Mouse (Mus musculus) MEL (cell line): ENCODE measurements around the gene Gdpd3. TPM values are rescaled to one million over a fixed set of nuclear protein-coding genes. Genes with fewer than 3 reads are reported as not detected.

ENCODE experiments used
- DNase-seq: peaks from one replicate; pipeline ENCODE4 v3.0.0; 2011; ENCODE audit warnings: low read depth, low spot score
- H3K27ac ChIP-seq: 2 replicates; pipeline ENCODE4 v1.5.1; 2012; ENCODE audit warnings: low read depth, mild to moderate bottlenecking, control low read depth, low read length, moderate library complexity; ENCODE audit not compliant: control insufficient read depth
- H3K27me3 ChIP-seq, 2 experiments: fragments of 150-350 bp in 1 of 2; sonication (generic) in 1 of 2; 2 replicates each; pipeline ENCODE4 v1.6.1; 2012; ENCODE audit warnings: low read length in 2 of 2, mild to moderate bottlenecking in 2 of 2, improper control_type of control experiment in 1 of 2, moderate library complexity in 1 of 2; ENCODE audit not compliant: insufficient read depth in 2 of 2, control insufficient read depth in 1 of 2
- H3K36me3 ChIP-seq, 2 experiments: 2 replicates each; pipeline ENCODE4 v1.6.1; 2012 to 2014; ENCODE audit warnings: low read length in 2 of 2, improper control_type of control experiment in 1 of 2, inconsistent platforms in 1 of 2, mild to moderate bottlenecking in 1 of 2; ENCODE audit not compliant: insufficient read depth in 2 of 2, control insufficient read depth in 1 of 2
- H3K4me1 ChIP-seq, 2 experiments: fragments of 150-350 bp in 1 of 2; sonication (generic) in 1 of 2; 2 replicates each; pipeline ENCODE4 v1.6.1; 2012; ENCODE audit warnings: low read length in 2 of 2, improper control_type of control experiment in 1 of 2, mild to moderate bottlenecking in 1 of 2; ENCODE audit not compliant: insufficient read depth in 2 of 2, control insufficient read depth in 1 of 2
- H3K4me3 ChIP-seq, 2 experiments: fragments of 150-350 bp in 1 of 2; sonication (generic) in 1 of 2; 2 replicates each; pipeline ENCODE4 v1.5.1; 2012; ENCODE audit warnings: low read depth in 2 of 2, low read length in 2 of 2, mild to moderate bottlenecking in 2 of 2, moderate library complexity in 2 of 2, control low read depth in 1 of 2, improper control_type of control experiment in 1 of 2; ENCODE audit not compliant: control insufficient read depth in 1 of 2, insufficient read depth in 1 of 2
- H3K79me2 ChIP-seq: 2 replicates; pipeline ENCODE4 v1.6.1; 2012; ENCODE audit warnings: mild to moderate bottlenecking, low read length, moderate library complexity; ENCODE audit not compliant: control insufficient read depth, poor library complexity, insufficient read depth
- H3K9ac ChIP-seq: 2 replicates; pipeline ENCODE4 v1.6.1; 2012; ENCODE audit warnings: low read depth, mild to moderate bottlenecking, control low read depth, low read length, moderate library complexity; ENCODE audit not compliant: control insufficient read depth, poor library complexity, severe bottlenecking
- H3K9me3 ChIP-seq: fragments of 150-350 bp; sonication (generic); replicated peaks from 2 replicates; pipeline ENCODE4 v1.6.1; 2012; ENCODE audit warnings: mild to moderate bottlenecking, low read length, improper control_type of control experiment, moderate library complexity; ENCODE audit not compliant: insufficient read depth
- BHLHE40 ChIP-seq: IDR thresholded peaks from 2 replicates; pipeline ENCODE4 v1.6.1; 2012; ENCODE audit warnings: low read depth, mild to moderate bottlenecking, inconsistent platforms, low read length, improper control_type of control experiment, borderline replicate concordance
- CHD1 ChIP-seq: IDR thresholded peaks from 2 replicates; pipeline ENCODE4 v1.6.1; 2012; ENCODE audit warnings: low read depth, mild to moderate bottlenecking, inconsistent platforms, low read length, improper control_type of control experiment
- CHD2 ChIP-seq: IDR thresholded peaks from 2 replicates; pipeline ENCODE4 v1.6.1; 2011; ENCODE audit warnings: low read length, improper control_type of control experiment
- CTCF ChIP-seq, 3 experiments: IDR thresholded peaks in 2 of 3; conservative IDR thresholded peaks in 1 of 3; 2 replicates each; pipeline ENCODE4 v1.5.1; 2011 to 2012; ENCODE audit warnings: low read length in 3 of 3, low read depth in 2 of 3, mild to moderate bottlenecking in 2 of 3, improper control_type of control experiment in 1 of 3, inconsistent platforms in 1 of 3, mixed read lengths in 1 of 3, moderate library complexity in 1 of 3; ENCODE audit not compliant: control insufficient read depth in 1 of 3, insufficient read depth in 1 of 3, poor library complexity in 1 of 3, severe bottlenecking in 1 of 3
- E2F4 ChIP-seq: IDR thresholded peaks from 2 replicates; pipeline ENCODE4 v1.6.1; 2011; ENCODE audit warnings: low read depth, low read length, improper control_type of control experiment, borderline replicate concordance
- ELF1 ChIP-seq: IDR thresholded peaks from 2 replicates; pipeline ENCODE4 v1.6.1; 2014; ENCODE audit warnings: low read depth, mild to moderate bottlenecking, inconsistent platforms, low read length, improper control_type of control experiment, moderate library complexity
- ETS1 ChIP-seq: IDR thresholded peaks from 2 replicates; pipeline ENCODE4 v1.6.1; 2012; ENCODE audit warnings: low read depth, mild to moderate bottlenecking, inconsistent platforms, low read length, improper control_type of control experiment, moderate library complexity
- GABPA ChIP-seq: IDR thresholded peaks from 2 replicates; pipeline ENCODE4 v1.6.1; 2012; ENCODE audit warnings: low read depth, mild to moderate bottlenecking, inconsistent platforms, low read length, improper control_type of control experiment, moderate library complexity
- GATA1 ChIP-seq: IDR thresholded peaks from 2 replicates; pipeline ENCODE4 v1.6.1; 2011; ENCODE audit warnings: low read depth, low read length, improper control_type of control experiment
- HCFC1 ChIP-seq: IDR thresholded peaks from 2 replicates; pipeline ENCODE4 v1.6.1; 2012; ENCODE audit warnings: low read depth, mild to moderate bottlenecking, inconsistent platforms, low read length, improper control_type of control experiment, moderate library complexity
- JUND ChIP-seq: IDR thresholded peaks from 2 replicates; pipeline ENCODE4 v1.6.1; 2011; ENCODE audit warnings: low read depth, mild to moderate bottlenecking, improper control_type of control experiment, low read length
- KAT2A ChIP-seq: conservative IDR thresholded peaks from 2 replicates; pipeline ENCODE4 v1.6.1; 2012; ENCODE audit warnings: low read depth, low read length, improper control_type of control experiment, inconsistent platforms
- MAFK ChIP-seq: IDR thresholded peaks from 2 replicates; pipeline ENCODE4 v1.6.1; 2011; ENCODE audit warnings: low read depth, mild to moderate bottlenecking, low read length, improper control_type of control experiment, borderline replicate concordance
- MAX ChIP-seq: IDR thresholded peaks from 2 replicates; pipeline ENCODE4 v1.6.1; 2011; ENCODE audit warnings: low read length, improper control_type of control experiment
- MEF2A ChIP-seq: IDR thresholded peaks from 2 replicates; pipeline ENCODE4 v1.6.1; 2014; ENCODE audit warnings: low read depth, mild to moderate bottlenecking, inconsistent platforms, low read length, improper control_type of control experiment; ENCODE audit not compliant: poor library complexity, insufficient replicate concordance, severe bottlenecking; ENCODE audit errors: extremely low read depth
- MYB ChIP-seq: IDR thresholded peaks from 2 replicates; pipeline ENCODE4 v1.6.1; 2011; ENCODE audit warnings: mild to moderate bottlenecking, low read depth, low read length, improper control_type of control experiment
- MYC ChIP-seq: IDR thresholded peaks from 2 replicates; pipeline ENCODE4 v1.6.1; 2011; ENCODE audit warnings: low read depth, mild to moderate bottlenecking, low read length, improper control_type of control experiment, moderate library complexity
- NELFE ChIP-seq: IDR thresholded peaks from 2 replicates; pipeline ENCODE4 v1.6.1; 2011; ENCODE audit warnings: low read depth, low read length, improper control_type of control experiment
- NRF1 ChIP-seq: IDR thresholded peaks from 2 replicates; pipeline ENCODE4 v1.6.1; 2014; ENCODE audit warnings: low read depth, mild to moderate bottlenecking, inconsistent platforms, low read length, improper control_type of control experiment, moderate library complexity; ENCODE audit not compliant: poor library complexity, insufficient read depth, severe bottlenecking
- POLR2A ChIP-seq, 2 experiments: IDR thresholded peaks; 2 replicates each; pipeline ENCODE4 v1.6.1; 2011 to 2012; ENCODE audit warnings: low read length in 2 of 2, mild to moderate bottlenecking in 2 of 2, control low read depth in 1 of 2, improper control_type of control experiment in 1 of 2, low read depth in 1 of 2, moderate library complexity in 1 of 2; ENCODE audit not compliant: control insufficient read depth in 1 of 2, insufficient read depth in 1 of 2, poor library complexity in 1 of 2
- POLR2AphosphoS2 ChIP-seq: IDR thresholded peaks from 2 replicates; pipeline ENCODE4 v1.6.1; 2011; ENCODE audit warnings: low read length, improper control_type of control experiment
- POLR2AphosphoS5 ChIP-seq: IDR thresholded peaks from 2 replicates; pipeline ENCODE4 v1.6.1; 2012; ENCODE audit warnings: low read depth, borderline replicate concordance, mild to moderate bottlenecking, inconsistent platforms, low read length, moderate library complexity, mixed read lengths
- RAD21 ChIP-seq: IDR thresholded peaks from 2 replicates; pipeline ENCODE4 v1.6.1; 2011; ENCODE audit warnings: mild to moderate bottlenecking, low read depth, low read length, improper control_type of control experiment
- RCOR1 ChIP-seq: IDR thresholded peaks from 2 replicates; pipeline ENCODE4 v1.6.1; 2012; ENCODE audit warnings: low read depth, mild to moderate bottlenecking, inconsistent platforms, low read length, improper control_type of control experiment
- SIN3A ChIP-seq: IDR thresholded peaks from 2 replicates; pipeline ENCODE4 v1.6.1; 2012; ENCODE audit warnings: low read length, improper control_type of control experiment, inconsistent platforms
- SMC3 ChIP-seq: IDR thresholded peaks from 2 replicates; pipeline ENCODE4 v1.6.1; 2011; ENCODE audit warnings: low read depth, low read length, improper control_type of control experiment
- TAL1 ChIP-seq: IDR thresholded peaks from 2 replicates; pipeline ENCODE4 v1.6.1; 2012; ENCODE audit warnings: mild to moderate bottlenecking, inconsistent platforms, low read length, moderate library complexity, mixed read lengths
- TBP ChIP-seq: IDR thresholded peaks from 2 replicates; pipeline ENCODE4 v1.8.0; 2011; ENCODE audit warnings: low read depth, low read length, improper control_type of control experiment
- UBTF ChIP-seq: IDR thresholded peaks from 2 replicates; pipeline ENCODE4 v1.6.1; 2012; ENCODE audit warnings: low read depth, mild to moderate bottlenecking, inconsistent platforms, low read length, improper control_type of control experiment, moderate library complexity, borderline replicate concordance; ENCODE audit not compliant: insufficient read depth
- USF1 ChIP-seq: IDR thresholded peaks from 2 replicates; pipeline ENCODE4 v1.6.1; 2014; ENCODE audit warnings: low read depth, mild to moderate bottlenecking, inconsistent platforms, low read length, improper control_type of control experiment, moderate library complexity
- USF2 ChIP-seq, 2 experiments: IDR thresholded peaks; 2 replicates each; pipeline ENCODE4 v1.6.1; 2011 to 2012; ENCODE audit warnings: improper control_type of control experiment in 2 of 2, low read length in 2 of 2, borderline replicate concordance in 1 of 2, inconsistent platforms in 1 of 2, low read depth in 1 of 2, mild to moderate bottlenecking in 1 of 2; ENCODE audit not compliant: insufficient read depth in 1 of 2
- ZC3H11A ChIP-seq: IDR thresholded peaks from 2 replicates; pipeline ENCODE4 v1.6.1; 2012; ENCODE audit warnings: low read depth, mild to moderate bottlenecking, inconsistent platforms, low read length, improper control_type of control experiment
- ZKSCAN1 ChIP-seq: IDR thresholded peaks from 2 replicates; pipeline ENCODE4 v1.6.1; 2012; ENCODE audit warnings: low read depth, mild to moderate bottlenecking, inconsistent platforms, low read length, improper control_type of control experiment, moderate library complexity
- ZMIZ1 ChIP-seq: IDR thresholded peaks from 2 replicates; pipeline ENCODE4 v1.6.1; 2012; ENCODE audit warnings: low read depth, mild to moderate bottlenecking, inconsistent platforms, low read length, improper control_type of control experiment, moderate library complexity
- ZNF384 ChIP-seq: IDR thresholded peaks from 2 replicates; pipeline ENCODE4 v1.6.1; 2012; ENCODE audit warnings: low read depth, mild to moderate bottlenecking, inconsistent platforms, low read length, improper control_type of control experiment
- polyA plus RNA-seq, 2 experiments: library from polyadenylated mRNA; stranded (reverse) in 1 of 2; unstranded in 1 of 2; fragments of >175 nt in 1 of 2; fragments of >200 nt in 1 of 2; gene quantifications; 2 replicates each; pipeline versions ENCODE4 v1.2.1 to v1.2.4; 2012; ENCODE audit warnings: low replicate concordance in 2 of 2, low read depth in 1 of 2; ENCODE audit not compliant: insufficient read length in 2 of 2, insufficient read depth in 1 of 2, missing spikeins in 1 of 2
- total RNA-seq: library from RNA; depleted of rRNA; stranded (reverse); fragments of 300-350 nt; gene quantifications from 2 replicates; pipeline ENCODE4 v1.2.3, GENCODE M21; 2012

Gdpd3 gene
- total and polyA plus RNA-seq, 3 experiments, result 12.7 to 13.0 TPM; not detected in 1

DNA sequence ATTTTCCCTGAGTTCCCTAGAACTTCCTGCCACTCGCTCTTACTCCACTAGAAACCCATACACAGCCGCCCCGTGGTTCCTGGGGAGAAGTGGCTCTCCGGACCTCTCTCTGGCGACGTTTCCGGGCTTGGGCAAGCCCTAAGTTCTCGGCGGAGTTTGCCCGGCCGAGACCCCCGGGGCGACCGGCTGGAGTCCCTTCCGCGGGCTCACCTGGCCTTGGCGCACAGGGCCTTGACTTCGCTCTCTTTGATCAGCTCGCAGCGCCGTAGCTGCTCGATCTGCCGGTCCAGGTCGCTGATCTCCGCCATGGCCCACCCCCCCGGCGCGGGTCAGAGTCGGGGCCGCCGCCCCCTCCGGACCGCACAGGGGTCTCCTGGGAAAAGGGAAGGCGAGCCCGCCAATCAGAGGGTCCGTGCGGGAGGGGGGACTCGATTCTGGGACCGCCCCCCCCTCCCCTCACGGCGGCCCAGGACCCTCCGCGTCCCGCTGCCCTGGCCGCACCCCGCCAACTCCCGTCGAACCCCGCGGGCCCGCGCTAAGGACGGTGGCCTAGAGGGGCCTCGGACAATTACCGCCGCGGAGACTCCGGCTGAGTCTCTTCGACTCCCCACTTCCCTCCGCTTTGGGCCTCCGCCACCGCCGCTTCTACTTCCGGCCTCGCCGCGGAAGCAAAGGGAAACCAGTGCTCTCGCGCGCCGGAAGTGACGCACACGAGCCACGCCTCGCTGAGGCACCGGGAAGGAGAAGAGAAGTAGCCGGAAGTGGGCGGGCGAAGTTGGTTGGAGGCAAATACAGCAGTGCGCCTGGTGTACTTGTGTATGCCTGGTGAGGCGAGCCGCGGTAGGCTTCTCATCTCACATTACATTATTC lies 26.0 kb downstream of the Gdpd3 start, which contains the start of gene Ppp4c:
Gene Ppp4c (minus strand): TSS at position 646 of the 870 bp plus-strand sequence.
- peaks cover 28% of the 10 kb centered on the region for H3K79me2 ChIP-seq
- peak; percentile 98 for DNase-seq
- H3K36me3 ChIP-seq, result peaks cover 13 to 26% of the 10 kb centered on the region in 2 experiments
- no peak for TF ChIP-seq RCOR1
- no peak for TF ChIP-seq MYB
- TF ChIP-seq ZMIZ1, result peak; percentile 94
- TF ChIP-seq NELFE, result peak; percentile 84
- no peak for TF ChIP-seq GATA1
- no peak for TF ChIP-seq TAL1
- TF ChIP-seq ZNF384, result no peak
- TF ChIP-seq CHD2, result peak; percentile 7; the same call in 1 of the 2 replicates
- no peak for TF ChIP-seq ETS1
- TF ChIP-seq SMC3, result peak; percentile 16; the same call in 1 of the 2 replicates
- no peak for TF ChIP-seq CTCF (IDR thresholded peaks at IDR 0.05 in 2 of 3, conservative IDR thresholded peaks at IDR 0.05 in 1 of 3; ENCODE audit: control insufficient read depth in 1 of 3, insufficient read depth in 1 of 3, low read depth in 2 of 3, low read length in 3 of 3, poor library complexity in 1 of 3, severe bottlenecking in 1 of 3)
- TF ChIP-seq MYC, result peak; percentile 68; the same call in 1 of the 2 replicates
- TF ChIP-seq E2F4, result no peak
- peak; percentile 35; the same call in 1 of the 2 replicates for TF ChIP-seq NRF1
- TF ChIP-seq SIN3A, result peak; percentile 92
- TF ChIP-seq HCFC1, result peak; percentile 95
- TF ChIP-seq ZC3H11A, result no peak
- no peak for TF ChIP-seq MEF2A
- TF ChIP-seq MAX, result peak; percentile 43; the same call in 1 of the 2 replicates
- no peak for TF ChIP-seq USF1
- peak; percentile 79 for TF ChIP-seq KAT2A
- TF ChIP-seq ZKSCAN1, result 0 out of 2 replicates have a peak, but pooled peaks have one; percentile 6
- TF ChIP-seq USF2 (IDR thresholded peaks at IDR 0.05; ENCODE audit: borderline replicate concordance in 1 of 2, insufficient read depth in 1 of 2, low read depth in 1 of 2, low read length in 2 of 2), result no peak
- TF ChIP-seq CHD1, result no peak
- TF ChIP-seq POLR2AphosphoS2, result peak; percentile 88
- no peak for TF ChIP-seq RAD21
- no peak; the same call in 1 of the 2 replicates for TF ChIP-seq UBTF
- TF ChIP-seq GABPA, result no peak
- TF ChIP-seq POLR2A (IDR thresholded peaks at IDR 0.05; ENCODE audit: control insufficient read depth in 1 of 2, insufficient read depth in 1 of 2, low read depth in 1 of 2, low read length in 2 of 2, poor library complexity in 1 of 2), result peak; percentile 47 to 92; a peak in 3 of 4 replicates
- TF ChIP-seq MAFK, result no peak
- TF ChIP-seq POLR2AphosphoS5, result peak; percentile 43; the same call in 1 of the 2 replicates
- TF ChIP-seq JUND, result no peak
- peak; percentile 78; the same call in 1 of the 2 replicates for TF ChIP-seq TBP
- no peak for TF ChIP-seq BHLHE40
- peak; percentile 98 for TF ChIP-seq ELF1

More for the DNA sequence above, 26.0 kb downstream of the Gdpd3 start, which contains the start of gene Ppp4c:
- Histone ChIP-seq H3K27ac (peak within 1 kb of the TSS; percentile 95), H3K9me3 (no peaks in the 10 kb centered on the region), H3K4me1 (peaks cover 0 to 19% of the 10 kb centered on the region in 2 experiments; a peak in 3 of 4 replicates), H3K27me3 (no peaks in the 10 kb centered on the region), H3K4me3 (peak within 1 kb of the TSS; percentile 86 to 96), H3K9ac (peak within 1 kb of the TSS; percentile 97)
